Mouse (Mus musculus) adrenal gland, postnatal 14 days (tissue): ENCODE results near the gene Klrb1a. TPM values are rescaled to one million over a fixed set of nuclear protein-coding genes. Genes with fewer than 3 reads are reported as not detected.

ENCODE experiments used
- DNase-seq: peaks from one replicate; pipeline ENCODE4 v3.0.0; 2021; ENCODE audit warnings: mixed read lengths
- total RNA-seq: library from RNA; stranded (reverse); gene quantifications from 2 replicates; pipeline ENCODE4 v1.2.3, GENCODE M21; 2021

The Klrb1a gene
- total RNA-seq, 1 experiment from 2014 or later = not detected

DNA sequence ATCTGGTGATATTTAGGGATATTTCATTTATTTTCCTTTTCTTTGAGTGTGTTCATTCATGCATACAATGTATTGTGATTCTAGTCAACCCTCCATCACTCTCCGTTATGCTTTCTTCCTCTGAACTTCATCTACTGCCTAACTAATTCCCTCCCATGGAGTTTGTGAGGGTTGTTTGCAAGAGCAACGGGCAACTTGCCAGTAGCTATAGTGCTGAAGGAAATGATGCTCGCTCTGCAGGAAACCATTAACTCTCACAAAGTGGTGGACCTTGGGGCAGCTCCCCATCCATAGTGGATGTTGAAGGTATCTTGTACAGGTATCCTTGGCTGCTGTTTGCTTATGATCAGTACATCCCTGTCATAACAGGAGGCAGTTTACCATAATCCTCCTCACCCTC is 21.3 kb downstream of the Klrb1a start:
- DNase-seq = no peak

GRCm38 (mm10) chr6:128599555-128599954 is 23.8 kb downstream of the Klrb1a start:
- DNase-seq = peak; percentile 33

- no peak for DNase-seq
These were observed 24.9 kb downstream of the Klrb1a start for GRCm38 (mm10) chr6:128598256-128599047.

DNA sequence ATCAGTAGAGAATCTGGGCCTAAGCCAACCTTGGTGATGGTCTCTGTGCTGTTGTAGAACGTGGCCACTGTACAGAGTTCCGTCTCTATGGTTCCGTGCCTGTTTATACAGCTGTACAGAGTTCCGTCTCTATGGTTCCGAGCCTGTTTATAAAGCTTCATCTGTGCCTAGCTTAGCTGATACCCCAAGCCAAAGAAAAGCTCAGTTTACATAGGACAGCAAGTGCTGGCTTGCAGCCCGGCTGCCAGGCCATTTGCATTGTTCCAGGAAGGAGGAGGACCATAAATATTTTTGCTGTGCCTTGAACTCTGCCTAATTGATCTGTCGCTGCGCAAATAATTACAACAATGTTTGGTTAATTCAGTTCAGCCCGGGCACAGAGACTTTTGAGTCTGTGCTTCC is 26.2 kb downstream of the Klrb1a start:
- peak; percentile 44 for DNase-seq

DNA sequence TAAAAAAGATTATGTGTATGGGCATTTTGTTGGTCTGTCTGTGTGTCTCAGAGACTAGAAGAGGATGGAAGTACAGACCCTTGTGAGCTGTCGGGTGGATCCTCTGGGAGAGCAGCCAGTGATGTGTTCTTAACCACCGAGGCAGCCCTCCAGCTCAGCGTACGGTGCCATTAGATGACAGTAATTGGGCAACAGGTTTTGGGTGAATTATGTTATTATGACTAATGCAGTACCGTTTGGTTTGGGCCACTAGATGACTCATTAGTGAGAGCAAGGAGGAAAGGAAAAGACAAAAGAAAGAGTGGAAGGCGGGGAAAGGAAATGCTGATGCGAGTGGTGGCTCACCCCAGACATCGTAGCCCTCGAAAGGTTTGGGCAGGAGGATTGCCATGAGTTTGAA is 28.7 kb downstream of the Klrb1a start:
- DNase-seq = peak; percentile 20

GRCm38 (mm10) chr6:128589426-128589825 is 33.9 kb downstream of the Klrb1a start:
- no peak for DNase-seq

DNA sequence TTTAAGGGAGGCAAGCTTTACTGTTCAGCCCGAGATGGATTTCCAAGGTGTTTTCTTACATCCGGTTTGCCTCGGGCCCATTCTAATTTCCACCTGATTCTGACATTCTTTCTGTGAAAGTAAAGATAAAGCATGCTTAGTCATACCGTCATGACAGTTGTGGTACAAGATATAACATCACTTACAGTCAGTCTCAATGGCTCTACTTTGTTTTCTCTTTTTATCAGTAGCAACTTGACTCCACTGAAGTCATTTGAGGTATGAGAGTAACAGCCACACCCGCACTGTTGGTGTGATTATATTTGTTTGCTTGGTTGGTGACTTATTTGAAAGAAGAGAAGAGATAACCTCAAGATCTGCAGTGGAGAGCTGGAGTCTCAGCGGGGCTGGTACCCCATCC is 35.7 kb downstream of the Klrb1a start:
- DNase-seq = no peak

GRCm38 (mm10) chr6:128585642-128586245 is 37.6 kb downstream of the Klrb1a start:
- no peak for DNase-seq

- peak; percentile 21 for DNase-seq
These were observed 39.2 kb downstream of the Klrb1a start for GRCm38 (mm10) chr6:128584070-128584660.

GRCm38 (mm10) chr6:128581508-128581907 is 41.8 kb downstream of the Klrb1a start, which contains the start of gene A2ml1:
Gene A2ml1, minus strand, starts transcription at chr6:128581608.
- no peak for DNase-seq

DNA sequence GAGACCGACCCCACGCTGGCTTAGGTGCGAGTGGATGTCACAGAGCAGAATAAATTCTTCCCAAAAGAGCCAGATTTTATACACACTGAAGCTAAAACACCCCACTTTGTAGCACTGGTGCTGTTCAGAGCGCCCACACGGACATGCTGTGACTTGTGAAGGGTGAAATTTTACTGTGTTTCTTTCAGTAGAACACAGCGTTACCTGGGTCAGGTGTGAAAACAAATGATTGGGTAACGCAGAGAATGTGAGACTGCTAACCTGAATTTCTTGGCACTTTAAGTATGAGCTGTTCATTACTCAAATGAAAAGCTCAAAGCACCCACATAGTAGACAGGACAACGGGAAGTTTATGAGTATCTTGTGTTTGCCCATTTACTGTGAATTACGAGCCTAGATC is 46.0 kb downstream of the Klrb1a start:
- no peak for DNase-seq

DNA sequence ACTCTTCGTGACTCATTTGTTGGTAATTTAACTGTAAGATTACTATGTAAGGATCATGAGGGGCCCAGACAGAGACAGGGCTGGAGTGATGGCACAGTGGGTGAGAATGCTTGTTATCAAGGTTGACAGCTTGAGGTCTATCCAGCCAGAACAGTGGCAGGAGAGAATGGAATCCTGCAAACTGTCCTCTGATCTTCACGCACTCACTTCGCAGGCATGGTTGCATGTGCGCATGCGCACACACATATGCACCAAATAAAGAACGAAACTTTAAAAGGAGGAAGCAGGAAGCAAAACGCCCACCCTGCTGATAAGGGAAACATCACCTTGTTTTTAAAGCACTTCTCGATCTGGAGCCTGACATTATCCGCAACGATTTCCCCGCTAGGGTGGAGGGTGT is 56.7 kb downstream of the Klrb1a start:
- DNase-seq = no peak

Other genes starting within 250 kb of the Klrb1a start
- not detected in 2 replicates for gene Tex52, start 248.1 kb downstream of the Klrb1a start, total RNA-seq
- not detected in 2 replicates for gene Gm44596, start 248.0 kb downstream of the Klrb1a start, total RNA-seq
- gene Nrip2, start 224.2 kb downstream of the Klrb1a start, total RNA-seq = 2.7 and 2.9 TPM in 2 replicates
- gene Itfg2, start 198.6 kb downstream of the Klrb1a start, total RNA-seq = 21.6 and 35.8 TPM in 2 replicates
- gene Fkbp4, start 184.9 kb downstream of the Klrb1a start, total RNA-seq = 198 and 230 TPM in 2 replicates
- 21.9 and 306 TPM in 2 replicates for gene Pzp, start 96.8 kb downstream of the Klrb1a start, total RNA-seq
- gene A2ml1, start 41.9 kb downstream of the Klrb1a start, total RNA-seq = 2.3 TPM in 1 of 2 replicates, not detected in the other
- 3.4 and 5.1 TPM in 2 replicates for gene Clec2h, start 38.9 kb upstream of the Klrb1a start, total RNA-seq
- not detected in 2 replicates for gene Klrb1, start 99.5 kb upstream of the Klrb1a start, total RNA-seq
- gene Klrb1c, start 165.7 kb upstream of the Klrb1a start, total RNA-seq = 0.30 and 0.68 TPM in 2 replicates
- gene Gm44511, start 202.8 kb upstream of the Klrb1a start, total RNA-seq = not detected in 2 replicates
- gene Klrb1b, start 202.8 kb upstream of the Klrb1a start, total RNA-seq = 1.5 TPM in 1 of 2 replicates, not detected in the other